Mouse (Mus musculus) lung, embryonic 16.5 days (tissue): ENCODE data around the gene Itpkc. TPM values are rescaled to one million over a fixed set of nuclear protein-coding genes. Genes with fewer than 3 reads are reported as not detected.
A peak's percentile ranks its signal among the peaks of the same experiment; 100 is the strongest.

Source experiments
- ATAC-seq: fragments of 200-750 bp; cut with Nextera tagmentation; 2 replicates; pipeline ENCODE4 v1.8.0; 2017; ENCODE audit warnings: low read depth, mild to moderate bottlenecking, moderate library complexity
- H3K27ac ChIP-seq: fragments of 300-500 bp; sonication (generic); 2 replicates; pipeline ENCODE4 v1.5.1; 2014; ENCODE audit warnings: mild to moderate bottlenecking, control low read depth, low read length
- H3K27me3 ChIP-seq: fragments of 300-500 bp; sonication (generic); 2 replicates; pipeline ENCODE4 v1.6.1; 2014; ENCODE audit warnings: low read depth, low read length, mixed read lengths; ENCODE audit not compliant: control insufficient read depth, insufficient read depth
- H3K36me3 ChIP-seq: fragments of 300-500 bp; sonication (generic); 2 replicates; pipeline ENCODE4 v1.6.1; 2014; ENCODE audit warnings: low read length; ENCODE audit not compliant: control insufficient read depth, insufficient read depth
- H3K4me1 ChIP-seq: fragments of 300-500 bp; sonication (generic); replicated peaks from 2 replicates; pipeline ENCODE4 v1.6.1; 2014; ENCODE audit warnings: low read length, mixed read lengths; ENCODE audit not compliant: control insufficient read depth, insufficient read depth
- H3K4me2 ChIP-seq: fragments of 300-500 bp; sonication (generic); 2 replicates; pipeline ENCODE4 v1.6.1; 2014; ENCODE audit warnings: low read depth, low read length, control low read depth
- H3K4me3 ChIP-seq: fragments of 300-500 bp; sonication (generic); 2 replicates; pipeline ENCODE4 v1.5.1; 2014; ENCODE audit warnings: mild to moderate bottlenecking, low read length, control low read depth
- H3K9ac ChIP-seq: fragments of 300-500 bp; sonication (generic); 2 replicates; pipeline ENCODE4 v1.6.1; 2014; ENCODE audit warnings: low read length, control low read depth
- H3K9me3 ChIP-seq: fragments of 300-500 bp; sonication (generic); 2 replicates; pipeline ENCODE4 v1.6.1; 2016; ENCODE audit warnings: low read length; ENCODE audit not compliant: control insufficient read depth
- WGBS: fragments of 180-500 bp; shearing (Covaris S2); extraction: QIAGEN DNeasy Blood & Tissue Kit; methylation state at CpG from one replicate; pipeline ENCODE4 v1.1.7; 2014; 5-methylcytosine and 5-hydroxymethylcytosine counted together
- polyA plus RNA-seq: library from polyadenylated mRNA; unstranded; fragments of >200 nt; fragmentation: Nextera tagmentation; extraction: Ambion mirVana; gene quantifications from 2 replicates; pipeline ENCODE4 v1.2.1, GENCODE M21; 2015

Gene Itpkc
- polyA plus RNA-seq, 1 experiment from 2014 or later, result 4.3 TPM

GRCm38 (mm10) chr7:27165007-27165655 is 63.3 kb downstream of the Itpkc start:
- H3K9me3 ChIP-seq, result no peaks in the 10 kb centered on the region
- H3K4me1 ChIP-seq, result peaks cover 52% of the 10 kb centered on the region
- H3K36me3 ChIP-seq, result peaks cover 10% of the 10 kb centered on the region
- H3K27me3 ChIP-seq, result no peaks in the 10 kb centered on the region
- 56% methylated on average over 23 of the region's 23 CpGs for WGBS
- peak overlapping the region; percentile 62 for H3K4me3 ChIP-seq
- peak overlapping the region; percentile 89 for H3K4me2 ChIP-seq
- peak overlapping the region; percentile 92 for H3K9ac ChIP-seq
- peak overlapping the region; percentile 99; the same call in 1 of the 2 replicates for H3K27ac ChIP-seq
- ATAC-seq, result no peak

DNA sequence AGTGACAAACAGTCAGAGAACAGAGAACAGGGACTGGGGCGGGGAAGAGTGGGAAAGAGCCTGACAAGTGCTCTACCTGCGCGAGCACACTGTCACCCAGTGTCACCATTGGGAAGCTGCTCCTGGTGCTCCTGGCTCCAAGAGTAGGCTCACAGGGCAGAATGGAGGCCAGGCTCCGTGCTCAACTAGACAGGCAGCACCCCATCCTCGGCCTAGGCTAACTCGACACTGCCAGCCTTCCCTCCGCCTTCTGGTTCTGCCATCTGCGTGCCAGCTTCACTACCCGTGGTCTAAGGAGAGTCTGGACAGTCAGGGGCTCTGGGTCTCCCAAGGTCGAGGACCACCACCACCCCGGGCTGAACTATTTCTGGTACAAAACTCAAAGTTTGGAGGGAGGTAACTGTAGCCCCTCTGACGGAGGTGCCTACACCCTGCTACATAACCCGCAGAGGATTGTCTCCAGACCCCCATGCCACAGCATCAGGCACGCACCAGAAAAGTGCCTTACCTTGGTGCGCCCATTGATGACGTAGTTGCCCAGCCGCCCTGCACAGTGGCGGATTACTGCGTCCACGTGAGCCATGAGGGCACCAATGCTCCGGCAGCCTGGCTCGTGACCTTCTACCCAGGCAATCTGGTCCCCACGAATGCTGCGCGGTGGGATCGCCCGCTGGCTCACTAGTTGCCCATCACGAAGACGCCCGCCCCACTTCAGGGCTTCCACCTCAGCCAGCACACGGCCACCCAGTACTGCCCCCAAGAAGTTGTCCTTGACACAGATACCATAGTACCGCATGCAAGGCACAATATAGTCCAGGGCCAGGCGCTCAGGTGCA is 64.1 kb downstream of the Itpkc start:
- H3K27ac ChIP-seq, result no peak overlapping the region
- 80% methylated on average over 33 of the region's 33 CpGs for WGBS
- H3K9me3 ChIP-seq, result no peaks in the 10 kb centered on the region
- peaks cover 53% of the 10 kb centered on the region for H3K4me1 ChIP-seq
- ATAC-seq, result no peak
- H3K9ac ChIP-seq, result peak overlapping the region; percentile 92; the same call in 1 of the 2 replicates
- peak overlapping the region; percentile 62 for H3K4me3 ChIP-seq
- H3K36me3 ChIP-seq, result peaks cover 12% of the 10 kb centered on the region
- H3K4me2 ChIP-seq, result peak overlapping the region; percentile 89
- no peaks in the 10 kb centered on the region for H3K27me3 ChIP-seq

DNA sequence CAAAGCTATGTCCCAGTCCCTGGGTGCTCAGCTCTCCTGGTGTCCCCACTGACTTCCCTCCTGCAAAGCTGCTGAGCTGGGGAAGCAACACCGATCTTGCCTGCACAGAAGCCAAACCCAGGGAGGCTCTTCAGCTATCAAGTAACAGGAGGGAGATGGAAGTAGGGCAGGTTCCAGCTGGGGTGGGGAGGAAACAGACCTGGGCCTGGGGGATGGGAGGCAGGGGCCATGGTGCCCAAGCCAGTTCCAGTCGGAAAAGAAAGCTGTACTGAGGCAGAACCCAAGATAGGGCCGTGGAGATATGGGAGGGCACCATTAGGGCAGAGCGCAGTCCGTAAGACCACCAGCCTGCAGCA is 65.0 kb downstream of the Itpkc start:
- H3K9ac ChIP-seq, result peak overlapping the region; percentile 32
- H3K4me1 ChIP-seq, result peaks cover 53% of the 10 kb centered on the region
- peaks cover 20% of the 10 kb centered on the region for H3K36me3 ChIP-seq
- peak overlapping the region; percentile 34 for H3K27ac ChIP-seq
- H3K9me3 ChIP-seq, result no peaks in the 10 kb centered on the region
- H3K4me3 ChIP-seq, result peak overlapping the region; percentile 5
- WGBS, result 51% methylated on average over 5 of the region's 5 CpGs
- no peak for ATAC-seq
- peak overlapping the region; percentile 89 for H3K4me2 ChIP-seq
- H3K27me3 ChIP-seq, result no peaks in the 10 kb centered on the region

GRCm38 (mm10) chr7:27162780-27163449 is 65.5 kb downstream of the Itpkc start:
- WGBS, result 64% methylated on average over 5 of the region's 5 CpGs

GRCm38 (mm10) chr7:27161744-27162143 is 66.7 kb downstream of the Itpkc start:
- Histone ChIP-seq H3K27ac (no peak overlapping the region), H3K4me3 (no peak overlapping the region), H3K4me1 (peaks cover 44% of the 10 kb centered on the region), H3K4me2 (no peak overlapping the region), H3K36me3 (peaks cover 27% of the 10 kb centered on the region), H3K9me3 (no peaks in the 10 kb centered on the region), H3K9ac (peak overlapping the region; percentile 14; the same call in 1 of the 2 replicates), H3K27me3 (no peaks in the 10 kb centered on the region)
- 75% methylated on average over 4 of the region's 4 CpGs for WGBS
- no peak for ATAC-seq

More at GRCm38 (mm10) chr7:27162780-27163449, 65.5 kb downstream of the Itpkc start:
- H3K4me1 ChIP-seq, result peaks cover 52% of the 10 kb centered on the region
- H3K27me3 ChIP-seq, result no peaks in the 10 kb centered on the region
- H3K27ac ChIP-seq, result peak overlapping the region; percentile 34
- H3K36me3 ChIP-seq, result peaks cover 21% of the 10 kb centered on the region
- no peaks in the 10 kb centered on the region for H3K9me3 ChIP-seq
- ATAC-seq, result no peak
- H3K4me3 ChIP-seq, result peak overlapping the region; percentile 16
- H3K4me2 ChIP-seq, result peak overlapping the region; percentile 89
- H3K9ac ChIP-seq, result peak overlapping the region; percentile 32

DNA sequence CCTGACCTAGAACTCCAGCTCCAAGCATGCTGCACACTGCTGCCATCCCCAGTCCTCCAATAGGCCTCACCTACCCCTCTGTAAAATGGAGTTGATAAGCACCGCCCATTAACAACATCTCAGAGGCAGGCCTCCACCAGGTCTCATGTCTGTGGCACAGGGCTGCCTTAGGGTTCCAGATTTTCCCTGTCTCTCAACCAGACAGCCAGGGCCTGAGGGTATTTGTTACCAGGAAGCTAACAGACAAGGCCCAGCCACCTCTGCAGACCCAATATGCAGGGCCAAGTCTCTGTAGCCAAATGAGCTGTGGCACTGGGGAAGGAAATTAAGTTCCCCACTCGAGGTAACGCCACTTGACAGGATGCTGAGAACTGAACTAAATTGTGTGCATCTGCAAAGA is 67.5 kb downstream of the Itpkc start:
- 82% methylated on average over 3 of the region's 3 CpGs for WGBS
- Histone ChIP-seq H3K4me1 (peaks cover 44% of the 10 kb centered on the region), H3K27ac (no peak overlapping the region)

GRCm38 (mm10) chr7:27159882-27160281 is 68.6 kb downstream of the Itpkc start:
- Histone ChIP-seq H3K27ac (peak overlapping the region; percentile 7; the same call in 1 of the 2 replicates), H3K36me3 (peaks cover 26% of the 10 kb centered on the region), H3K9ac (no peak overlapping the region), H3K4me2 (no peak overlapping the region), H3K27me3 (no peaks in the 10 kb centered on the region), H3K4me3 (no peak overlapping the region), H3K9me3 (no peaks in the 10 kb centered on the region), H3K4me1 (peaks cover 37% of the 10 kb centered on the region)
- 7% methylated on average over 8 of the region's 8 CpGs for WGBS
- peak; percentile 95 for ATAC-seq

More for the DNA sequence above, 67.5 kb downstream of the Itpkc start:
- H3K4me2 ChIP-seq, result no peak overlapping the region
- H3K9ac ChIP-seq, result no peak overlapping the region
- H3K4me3 ChIP-seq, result no peak overlapping the region
- H3K27me3 ChIP-seq, result no peaks in the 10 kb centered on the region
- H3K9me3 ChIP-seq, result no peaks in the 10 kb centered on the region
- H3K36me3 ChIP-seq, result peaks cover 27% of the 10 kb centered on the region
- no peak for ATAC-seq

DNA sequence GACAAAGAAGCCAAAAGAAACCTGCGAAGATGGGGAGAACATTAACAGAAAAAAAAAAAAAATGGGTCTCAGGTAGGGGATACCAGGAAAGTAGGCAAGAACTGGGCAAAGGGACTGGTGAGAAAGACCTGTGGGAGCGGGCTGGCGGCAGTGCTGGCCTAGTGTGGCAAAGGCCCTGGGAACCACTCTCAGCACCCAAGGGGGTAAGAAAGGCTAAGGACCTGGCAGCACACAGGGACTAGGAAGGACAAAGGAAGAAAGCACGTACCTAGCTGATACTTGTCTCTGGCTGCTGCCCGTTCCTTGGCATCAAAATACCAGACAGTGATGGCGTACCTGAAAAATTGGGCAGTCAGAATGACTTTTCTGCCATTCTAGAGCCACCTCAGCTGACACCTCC is 69.2 kb downstream of the Itpkc start:
- H3K9me3 ChIP-seq, result no peaks in the 10 kb centered on the region
- peaks cover 19% of the 10 kb centered on the region for H3K36me3 ChIP-seq
- no peak overlapping the region for H3K27ac ChIP-seq
- peaks cover 31% of the 10 kb centered on the region for H3K4me1 ChIP-seq
- WGBS, result 90% methylated on average over 6 of the region's 6 CpGs
- H3K4me2 ChIP-seq, result no peak overlapping the region
- H3K27me3 ChIP-seq, result no peaks in the 10 kb centered on the region
- H3K9ac ChIP-seq, result no peak overlapping the region
- H3K4me3 ChIP-seq, result no peak overlapping the region
- no peak for ATAC-seq

DNA sequence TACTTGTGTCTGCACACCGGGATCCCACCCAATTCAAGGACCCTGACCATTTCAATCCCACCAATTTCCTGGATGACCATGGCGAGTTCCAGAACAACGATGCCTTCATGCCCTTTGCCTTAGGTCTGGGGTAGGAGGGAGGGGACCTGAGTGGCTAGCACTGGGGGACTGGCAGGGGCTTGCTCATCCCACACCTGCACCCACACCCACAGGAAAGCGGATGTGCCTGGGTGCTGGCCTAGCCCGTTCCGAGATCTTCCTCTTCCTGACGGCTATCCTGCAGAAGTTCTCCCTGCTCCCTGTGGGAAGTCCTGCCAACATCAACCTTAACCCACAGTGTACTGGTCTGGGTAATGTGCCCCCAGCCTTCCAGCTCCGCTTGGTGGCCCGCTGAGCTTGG is 70.3 kb downstream of the Itpkc start:
- no peak overlapping the region for H3K27ac ChIP-seq
- no peaks in the 10 kb centered on the region for H3K27me3 ChIP-seq
- peaks cover 18% of the 10 kb centered on the region for H3K36me3 ChIP-seq
- H3K9ac ChIP-seq, result no peak overlapping the region
- no peaks in the 10 kb centered on the region for H3K9me3 ChIP-seq
- H3K4me3 ChIP-seq, result no peak overlapping the region
- WGBS, result 95% methylated on average over 9 of the region's 9 CpGs
- no peak overlapping the region for H3K4me2 ChIP-seq
- H3K4me1 ChIP-seq, result peaks cover 21% of the 10 kb centered on the region
- ATAC-seq, result no peak
